Mouse (Mus musculus): ENCODE results near the gene Cubn.

Cubn gene

DNA sequence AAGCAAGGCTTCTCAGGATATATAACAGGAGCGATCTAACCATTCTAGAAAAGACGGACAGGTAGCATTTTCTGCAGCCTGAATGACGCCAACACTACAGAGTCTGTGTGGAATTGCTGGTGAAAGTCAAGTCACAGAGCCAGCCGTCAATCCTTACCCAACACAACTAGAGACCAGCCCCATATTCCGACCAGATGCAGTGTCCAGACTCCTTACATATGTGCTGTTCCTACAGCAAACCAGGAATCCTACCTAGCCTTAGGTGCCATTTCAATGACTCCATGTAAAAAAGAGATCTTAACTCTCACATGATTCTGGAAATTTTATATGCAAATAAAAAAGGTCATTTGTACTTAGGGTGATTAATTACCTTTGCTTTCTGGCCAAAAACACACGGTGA lies 259.3 kb downstream of the Cubn start:
- no peak for DNase-seq

DNA sequence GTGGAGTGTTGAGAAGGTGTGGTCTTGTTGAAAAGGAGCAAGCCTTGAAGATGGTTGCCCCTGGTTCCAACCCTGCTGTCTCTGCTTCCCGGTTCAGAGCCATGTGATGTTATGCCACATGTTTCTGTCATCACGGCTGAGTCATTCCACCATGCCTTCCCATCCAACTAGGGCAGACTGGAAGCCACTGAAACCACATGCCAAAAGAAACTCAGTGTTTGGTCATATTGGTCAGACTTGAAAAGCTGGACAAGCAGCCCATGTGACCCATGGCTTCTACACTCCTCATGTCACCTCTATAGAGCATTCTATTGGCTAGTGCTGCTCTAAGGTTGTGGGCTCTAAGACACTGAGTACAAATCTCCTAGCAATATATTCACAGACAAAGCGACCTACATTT lies 261.9 kb downstream of the Cubn start:
- no peak for DNase-seq
